Mouse (Mus musculus) testis, adult 2 months (tissue): Measurements from ENCODE around the gene Pck2.

Source experiments
- CTCF ChIP-seq: fragments of 200-500 bp; IDR thresholded peaks from 2 replicates; pipeline ENCODE4 v1.5.1; 2012; ENCODE audit warnings: low read depth, mild to moderate bottlenecking, inconsistent platforms, low read length, moderate library complexity; ENCODE audit not compliant: control insufficient read depth, insufficient read depth, insufficient replicate concordance
- POLR2A ChIP-seq: fragments of 200-500 bp; IDR thresholded peaks from 2 replicates; pipeline ENCODE4 v1.6.1; 2012; ENCODE audit warnings: low read depth, mild to moderate bottlenecking, inconsistent platforms, low read length, moderate library complexity; ENCODE audit not compliant: control insufficient read depth

- TF ChIP-seq CTCF (no peak), POLR2A (no peak)
These were observed 48.7 kb upstream of the Pck2 start for GRCm38 (mm10) chr14:55491291-55491833.
